Mouse (Mus musculus) small intestine, adult 2 months (tissue): Measurements from ENCODE around the gene B4galt2.
A peak's percentile ranks its signal among the peaks of the same experiment; 100 is the strongest.

ENCODE experiments used
- CTCF ChIP-seq: fragments of 200-500 bp; IDR thresholded peaks from 2 replicates; pipeline ENCODE4 v1.5.1; 2012; ENCODE audit warnings: low read depth, mild to moderate bottlenecking, control low read depth, inconsistent platforms, low read length, moderate library complexity, mixed read lengths; ENCODE audit not compliant: insufficient replicate concordance, insufficient read length; ENCODE audit errors: extremely low read depth
- POLR2A ChIP-seq: fragments of 200-500 bp; IDR thresholded peaks from 2 replicates; pipeline ENCODE4 v1.6.1; 2012; ENCODE audit warnings: low read depth, mild to moderate bottlenecking, control low read depth, inconsistent platforms, low read length, moderate library complexity

- TF ChIP-seq POLR2A (peak; percentile 22; the same call in 1 of the 2 replicates), CTCF (no peak)
These were observed 48.3 kb downstream of the B4galt2 start for GRCm38 (mm10) chr4:117834845-117835530.
